In genomic region chr7:138214710-138215109, GRCm38 (mm10) we compare ENCODE assay signal across 25 mouse cellular contexts.
DNase-seq lines count a peak whose midpoint lies in the region; ATAC-seq and TF ChIP-seq lines count a peak whose summit lies in the region.
"Had no signal": no experiment of that assay in that cellular context is flagged by ENCODE, and none has a peak within 500 bp of the region (broad histone marks: within the 10 kb centered on the region; RNA-seq: fewer than 3 reads in every experiment).

No protein-coding gene starts in this region.

- ATAC-seq in hindbrain, embryonic 13.5 days (ENCODE audit: low FRiP score): no peak
- ATAC-seq in hindbrain, postnatal 0 days: no peak
- ATAC-seq in midbrain, postnatal 0 days (ENCODE audit: low FRiP score): no peak
- ATAC-seq in common myeloid progenitor, adult 5-6 weeks (replicated peaks; ENCODE audit: low read depth, poor library complexity, severe bottlenecking): peak; percentile 55
- ATAC-seq in megakaryocyte, adult 5-6 weeks (ENCODE audit: poor library complexity, severe bottlenecking): peak; percentile 59
- ATAC-seq: activated CD4-positive, CD25-positive, alpha-beta regulatory T cell, adult 4 months; CD4-positive, CD25-positive, alpha-beta regulatory T cell, adult 4 months; forebrain, embryonic 15.5 days; inflammation-experienced regulatory T-cells, adult 6 months had no signal

- no peak for TF ChIP-seq CTCF in hindbrain, postnatal 0 days (IDR thresholded peaks at IDR 0.05; ENCODE audit: low read depth)
- peak; percentile 16; the same call in 1 of the 2 replicates for TF ChIP-seq CTCF in midbrain, postnatal 0 days (IDR thresholded peaks at IDR 0.05)

- WGBS in hindbrain, embryonic 13.5 days: 77% methylated on average over 9 of the region's 9 CpGs
- 68% methylated on average over 9 of the region's 9 CpGs for whole genome bisulfite sequencing in hindbrain, postnatal 0 days
- WGBS in midbrain, postnatal 0 days: 56% methylated on average over 9 of the region's 9 CpGs
- WGBS in midbrain, embryonic 10.5 days: 88% methylated on average over 9 of the region's 9 CpGs

- H3K4me3 ChIP-seq in hindbrain, embryonic 13.5 days: no peak overlapping the region
- H3K4me3 ChIP-seq in hindbrain, postnatal 0 days (ENCODE audit: low read length): no peak overlapping the region
- no peak overlapping the region for H3K4me3 ChIP-seq in midbrain, postnatal 0 days (ENCODE audit: low read depth, low read length)
- no peak overlapping the region for H3K4me3 ChIP-seq in midbrain, embryonic 10.5 days
- H3K4me3 ChIP-seq: forebrain, embryonic 15.5 days; heart, adult 2 months; heart, embryonic 10.5 days; heart, embryonic 13.5 days; hindbrain, embryonic 12.5 days had no signal

- H3K36me3 ChIP-seq in hindbrain, embryonic 13.5 days: no peaks in the 10 kb centered on the region
- H3K36me3 ChIP-seq in hindbrain, postnatal 0 days (ENCODE audit: insufficient read depth, low read length): no peaks in the 10 kb centered on the region
- no peaks in the 10 kb centered on the region for H3K36me3 ChIP-seq in midbrain, postnatal 0 days (ENCODE audit: insufficient read depth, low read length)
- H3K36me3 ChIP-seq in midbrain, embryonic 10.5 days: no peaks in the 10 kb centered on the region
- H3K36me3 ChIP-seq: forebrain, embryonic 15.5 days; heart, embryonic 10.5 days; heart, embryonic 13.5 days; hindbrain, embryonic 12.5 days had no signal

- no peaks in the 10 kb centered on the region for H3K9me3 ChIP-seq in hindbrain, embryonic 13.5 days
- no peaks in the 10 kb centered on the region for H3K9me3 ChIP-seq in hindbrain, postnatal 0 days (ENCODE audit: low read length)
- H3K9me3 ChIP-seq in midbrain, postnatal 0 days (ENCODE audit: low read length): no peaks in the 10 kb centered on the region
- no peaks in the 10 kb centered on the region for H3K9me3 ChIP-seq in midbrain, embryonic 10.5 days (replicated peaks)
- H3K9me3 ChIP-seq: forebrain, embryonic 15.5 days; heart, embryonic 10.5 days; heart, embryonic 13.5 days; hindbrain, embryonic 12.5 days had no signal

- H3K27me3 ChIP-seq in hindbrain, embryonic 13.5 days: no peaks in the 10 kb centered on the region
- H3K27me3 ChIP-seq in hindbrain, postnatal 0 days (ENCODE audit: insufficient read depth, low read length): no peaks in the 10 kb centered on the region
- H3K27me3 ChIP-seq in midbrain, postnatal 0 days (ENCODE audit: insufficient read depth, low read length): no peaks in the 10 kb centered on the region; the same call in 1 of the 2 replicates
- H3K27me3 ChIP-seq in midbrain, embryonic 10.5 days (ENCODE audit: low read depth, poor library complexity, severe bottlenecking): no peaks in the 10 kb centered on the region
- H3K27me3 ChIP-seq: forebrain, embryonic 15.5 days; heart, embryonic 13.5 days; hindbrain, embryonic 12.5 days had no signal

- no peak overlapping the region for H3K9ac ChIP-seq in hindbrain, embryonic 13.5 days
- H3K9ac ChIP-seq in hindbrain, postnatal 0 days (replicated peaks; ENCODE audit: low read length): no peak overlapping the region
- no peak overlapping the region for H3K9ac ChIP-seq in midbrain, postnatal 0 days (replicated peaks; ENCODE audit: low read length, poor library complexity, severe bottlenecking)
- H3K9ac ChIP-seq: forebrain, embryonic 15.5 days; heart, embryonic 13.5 days; hindbrain, embryonic 12.5 days had no signal

- H3K4me1 ChIP-seq in hindbrain, embryonic 13.5 days (replicated peaks): peaks cover 33% of the 10 kb centered on the region
- 0 out of 2 replicates have a peak, but pooled peaks cover 6% of the 10 kb centered on the region for H3K4me1 ChIP-seq in hindbrain, postnatal 0 days (ENCODE audit: insufficient read depth, low read length)
- H3K4me1 ChIP-seq in midbrain, postnatal 0 days (ENCODE audit: insufficient read depth, low read length): peaks cover 10% of the 10 kb centered on the region
- H3K4me1 ChIP-seq in midbrain, embryonic 10.5 days: peaks cover 18% of the 10 kb centered on the region

- no peak overlapping the region for H3K4me2 ChIP-seq in hindbrain, embryonic 13.5 days
- H3K4me2 ChIP-seq in hindbrain, postnatal 0 days (ENCODE audit: low read depth, low read length): no peak overlapping the region
- no peak overlapping the region for H3K4me2 ChIP-seq in midbrain, postnatal 0 days (ENCODE audit: low read depth, low read length, poor library complexity, severe bottlenecking)
- H3K4me2 ChIP-seq: forebrain, embryonic 15.5 days; heart, embryonic 13.5 days; hindbrain, embryonic 12.5 days had no signal

- no peak for DNase-seq in hindbrain, postnatal 0 days (ENCODE audit: low spot score)
- no peak for DNase-seq in midbrain, postnatal 0 days (ENCODE audit: low spot score)
- DNase-seq in midbrain, embryonic 10.5 days (ENCODE audit: low spot score): no peak
- no peak for DNase-seq in B cell, adult 2 months
- DNase-seq in left cerebral cortex, adult 8-10 months (ENCODE audit: low spot score in 2 of 2): no peak
- DNase-seq: adrenal gland, adult 8-10 months; adrenal gland, postnatal 25 days; cerebellum, adult 11-12 months; cerebellum, adult 8-10 months; cerebellum, postnatal 10 days; cerebellum, postnatal 36 days; gastrocnemius, postnatal 25 days; heart, adult 2 months; heart, postnatal 14 days; heart, postnatal 4 days had no signal

- 0 out of 2 replicates have a peak overlapping the region, but pooled peaks have one; percentile 8 for H3K27ac ChIP-seq in hindbrain, embryonic 13.5 days
- H3K27ac ChIP-seq in hindbrain, postnatal 0 days: no peak overlapping the region
- H3K27ac ChIP-seq in midbrain, postnatal 0 days (ENCODE audit: low read depth, low read length): peak overlapping the region; percentile 4; the same call in 1 of the 2 replicates
- H3K27ac ChIP-seq in midbrain, embryonic 10.5 days (replicated peaks): no peak overlapping the region
- H3K27ac ChIP-seq: forebrain, embryonic 15.5 days; heart, adult 2 months; heart, embryonic 10.5 days; heart, embryonic 13.5 days; hindbrain, embryonic 12.5 days had no signal

Comparison
In these comparisons a context has a peak if more than half of its experiments do, and no peak if none do; other contexts are left out.
1. H3K27ac ChIP-seq: peak in hindbrain, embryonic 13.5 days (single experiment) and midbrain, postnatal 0 days (single experiment); none in hindbrain, postnatal 0 days (single experiment) and midbrain, embryonic 10.5 days (single experiment).
2. ATAC-seq: peak in common myeloid progenitor, adult 5-6 weeks (single experiment) and megakaryocyte, adult 5-6 weeks (single experiment); none in hindbrain, embryonic 13.5 days (single experiment), hindbrain, postnatal 0 days (single experiment) and midbrain, postnatal 0 days (single experiment).